Mouse (Mus musculus): ENCODE results near the gene Arih2. TPM values are rescaled to one million over a fixed set of nuclear protein-coding genes. Genes with fewer than 3 reads are reported as not detected.
A peak's percentile ranks its signal among the peaks of the same experiment; 100 is the strongest.
"Not testable (repeated sequence)": the region's sequence is repeated elsewhere in the genome, so short reads cannot be mapped to it uniquely, and the experiment has no call there.

Gene Arih2
- total RNA-seq, 2 experiments from 2014 or later: 50.2 to 50.6 TPM

- no peak for DNase-seq (ENCODE audit: low spot score in 2 of 2)
These were observed 5.6 kb upstream of the Arih2 start for GRCm38 (mm10) chr9:108654566-108655464.

GRCm38 (mm10) chr9:108649561-108650440 lies 615 bp upstream of the Arih2 start:
- DNase-seq (ENCODE audit: low spot score in 2 of 2): no peak

GRCm38 (mm10) chr9:108648166-108648565 lies 1.0 kb downstream of the Arih2 start:
- no peak for DNase-seq (ENCODE audit: low spot score in 2 of 2)

- DNase-seq (ENCODE audit: low spot score in 2 of 2): no peak
These were observed 9.4 kb downstream of the Arih2 start for GRCm38 (mm10) chr9:108639825-108640224.

- DNase-seq (ENCODE audit: low spot score in 2 of 2): no peak
These were observed 13.8 kb downstream of the Arih2 start for GRCm38 (mm10) chr9:108635415-108635814.

GRCm38 (mm10) chr9:108633846-108634245 lies 15.3 kb downstream of the Arih2 start:
- DNase-seq (ENCODE audit: low spot score in 2 of 2): peak in 1 of 2 experiments; percentile 50

- DNase-seq (ENCODE audit: low spot score in 2 of 2): no peak
These were observed 16.8 kb downstream of the Arih2 start for GRCm38 (mm10) chr9:108632375-108632774.

- no peak for DNase-seq (ENCODE audit: low spot score in 2 of 2)
These were observed 17.4 kb downstream of the Arih2 start for GRCm38 (mm10) chr9:108631631-108632256.

- DNase-seq (ENCODE audit: low spot score in 2 of 2): no peak
These were observed 18.5 kb downstream of the Arih2 start for GRCm38 (mm10) chr9:108630683-108631082.

GRCm38 (mm10) chr9:108628141-108628540 lies 21.0 kb downstream of the Arih2 start:
- no peak for DNase-seq (ENCODE audit: low spot score in 2 of 2)

GRCm38 (mm10) chr9:108626498-108626897 lies 22.7 kb downstream of the Arih2 start:
- DNase-seq (ENCODE audit: low spot score in 2 of 2): no peak

- DNase-seq (ENCODE audit: low spot score in 2 of 2): no peak
These were observed 31.9 kb downstream of the Arih2 start for GRCm38 (mm10) chr9:108617301-108617700.

GRCm38 (mm10) chr9:108611488-108611887 lies 37.7 kb downstream of the Arih2 start:
- DNase-seq (ENCODE audit: low spot score in 2 of 2): no peak

- DNase-seq (ENCODE audit: low spot score in 2 of 2): no peak
These were observed 40.3 kb downstream of the Arih2 start for GRCm38 (mm10) chr9:108608889-108609288.

GRCm38 (mm10) chr9:108607929-108608328 lies 41.3 kb downstream of the Arih2 start:
- DNase-seq (ENCODE audit: low spot score in 2 of 2): not testable (repeated sequence)

GRCm38 (mm10) chr9:108601986-108602385 lies 47.2 kb downstream of the Arih2 start:
- no peak for DNase-seq (ENCODE audit: low spot score in 2 of 2)

- DNase-seq (ENCODE audit: low spot score in 2 of 2): no peak
These were observed 49.2 kb downstream of the Arih2 start for GRCm38 (mm10) chr9:108600011-108600410.

- DNase-seq (ENCODE audit: low spot score in 2 of 2): no peak
These were observed 50.1 kb downstream of the Arih2 start for GRCm38 (mm10) chr9:108599021-108599566.

- DNase-seq (ENCODE audit: low spot score in 2 of 2): peak; percentile 74
These were observed 52.0 kb downstream of the Arih2 start, which contains the start of gene P4htm for GRCm38 (mm10) chr9:108596998-108597764. Gene P4htm, minus strand, starts transcription at chr9:108597667.

GRCm38 (mm10) chr9:108594354-108594753 lies 54.8 kb downstream of the Arih2 start:
- no peak for DNase-seq (ENCODE audit: low spot score in 2 of 2)
